Mouse (Mus musculus): ENCODE measurements around the gene Map3k12. TPM values are rescaled to one million over a fixed set of nuclear protein-coding genes. Genes with fewer than 3 reads are reported as not detected.

Map3k12 gene
- polyA plus RNA-seq, 1 experiment from 2014 or later: 27.7 TPM

DNA sequence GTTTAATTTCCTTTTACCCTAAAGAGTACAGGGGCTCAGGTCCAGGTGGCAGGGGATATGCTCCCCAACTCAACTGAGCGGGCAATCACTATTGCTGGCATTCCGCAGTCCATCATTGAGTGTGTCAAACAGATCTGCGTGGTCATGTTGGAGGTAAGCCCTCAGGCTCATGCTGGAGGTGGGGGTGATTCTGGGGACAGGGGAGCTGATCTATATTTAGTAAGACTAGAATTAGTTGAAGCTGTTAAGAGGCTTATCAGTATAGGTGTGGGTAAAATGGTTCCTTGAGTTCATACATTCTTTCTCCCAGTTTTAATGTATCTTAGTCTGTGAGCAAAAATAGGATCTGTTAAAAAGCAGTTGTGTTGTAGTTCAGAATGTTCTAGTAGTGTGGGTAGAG is 33.7 kb downstream of the Map3k12 start:
- no peaks in the 10 kb centered on the region for H3K4me1 ChIP-seq
- DNase-seq (ENCODE audit: low spot score): no peak
- no peak overlapping the region for H3K4me3 ChIP-seq
- no peaks in the 10 kb centered on the region for H3K27me3 ChIP-seq (ENCODE audit: low read depth, poor library complexity, severe bottlenecking)
- peaks cover 97% of the 10 kb centered on the region for H3K36me3 ChIP-seq
- WGBS: 95% methylated on average over 3 of the region's 3 CpGs
- no peaks in the 10 kb centered on the region for H3K9me3 ChIP-seq (replicated peaks)
- H3K27ac ChIP-seq: no peak overlapping the region

DNA sequence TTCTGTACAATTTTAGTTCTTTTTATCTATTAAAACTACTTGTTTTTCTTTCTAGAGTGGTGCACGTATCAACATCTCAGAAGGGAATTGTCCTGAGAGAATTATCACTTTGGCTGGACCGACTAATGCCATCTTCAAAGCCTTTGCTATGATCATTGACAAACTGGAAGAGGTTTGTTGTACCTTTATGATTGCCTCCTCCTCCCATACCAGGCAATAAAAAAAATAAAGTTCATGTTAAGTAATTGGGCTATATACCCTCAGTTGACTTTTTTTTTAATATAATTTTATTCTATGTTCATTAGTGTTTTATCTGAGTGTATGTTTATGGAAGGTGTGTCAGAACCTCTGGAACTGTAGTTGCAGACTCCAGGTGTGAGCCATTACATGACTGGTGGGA is 42.3 kb downstream of the Map3k12 start:
- Histone ChIP-seq H3K36me3 (peaks cover 68% of the 10 kb centered on the region), H3K27me3 (ENCODE audit: low read depth, poor library complexity, severe bottlenecking) (no peaks in the 10 kb centered on the region), H3K4me3 (no peak overlapping the region), H3K4me1 (peaks cover 13% of the 10 kb centered on the region), H3K27ac (no peak overlapping the region), H3K9me3 (replicated peaks) (no peaks in the 10 kb centered on the region)
- 95% methylated on average over 2 of the region's 2 CpGs for WGBS
- no peak for DNase-seq (ENCODE audit: low spot score)

DNA sequence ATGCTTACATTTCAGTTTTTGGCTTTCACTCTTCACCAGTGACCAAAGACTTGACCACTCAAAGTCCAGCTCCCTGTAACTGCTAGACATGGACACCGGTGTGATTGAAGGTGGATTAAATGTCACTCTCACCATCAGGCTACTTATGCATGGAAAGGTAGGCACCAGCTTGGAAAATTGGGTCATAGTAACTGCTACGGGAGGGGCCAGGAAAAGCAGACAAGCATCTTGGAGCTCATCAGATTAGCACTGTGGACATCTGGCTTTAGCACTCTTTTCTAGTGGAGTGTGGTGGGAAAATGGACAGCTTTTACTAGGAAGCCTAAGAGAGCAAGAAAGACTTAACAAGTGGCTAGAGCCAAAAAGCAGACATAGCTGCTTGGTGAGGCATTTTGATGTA is 43.6 kb downstream of the Map3k12 start:
- WGBS: 85% methylated on average over 2 of the region's 2 CpGs
- Histone ChIP-seq H3K27ac (no peak overlapping the region), H3K4me1 (peaks cover 13% of the 10 kb centered on the region), H3K36me3 (peaks cover 62% of the 10 kb centered on the region), H3K27me3 (ENCODE audit: low read depth, poor library complexity, severe bottlenecking) (no peaks in the 10 kb centered on the region), H3K9me3 (replicated peaks) (no peaks in the 10 kb centered on the region), H3K4me3 (no peak overlapping the region)
- DNase-seq (ENCODE audit: low spot score): no peak

DNA sequence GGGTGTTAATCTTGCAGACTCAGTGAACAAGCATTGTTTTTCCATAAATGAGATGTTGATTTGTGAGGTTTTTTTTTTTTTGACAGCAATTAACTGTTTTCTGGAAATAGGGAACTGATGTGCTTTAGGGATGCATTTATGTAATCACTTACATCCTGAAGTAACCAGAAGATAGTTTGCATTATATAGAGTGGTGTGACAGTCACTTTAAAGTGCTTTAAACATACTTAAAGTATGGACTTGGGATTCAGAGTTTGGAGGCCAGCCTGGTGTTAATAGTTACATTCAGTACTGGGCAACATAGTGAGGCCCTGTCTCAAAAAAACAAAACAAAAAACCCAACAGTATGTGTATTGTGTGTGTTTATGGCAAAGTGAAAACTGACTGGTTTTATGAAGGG is 45.1 kb downstream of the Map3k12 start:
- no peak for DNase-seq (ENCODE audit: low spot score)
- H3K27me3 ChIP-seq (ENCODE audit: low read depth, poor library complexity, severe bottlenecking): no peaks in the 10 kb centered on the region
- H3K36me3 ChIP-seq: peaks cover 47% of the 10 kb centered on the region
- no peaks in the 10 kb centered on the region for H3K9me3 ChIP-seq (replicated peaks)
- peak overlapping the region; percentile 95 for H3K4me3 ChIP-seq
- peaks cover 13% of the 10 kb centered on the region for H3K4me1 ChIP-seq
- H3K27ac ChIP-seq: no peak overlapping the region

DNA sequence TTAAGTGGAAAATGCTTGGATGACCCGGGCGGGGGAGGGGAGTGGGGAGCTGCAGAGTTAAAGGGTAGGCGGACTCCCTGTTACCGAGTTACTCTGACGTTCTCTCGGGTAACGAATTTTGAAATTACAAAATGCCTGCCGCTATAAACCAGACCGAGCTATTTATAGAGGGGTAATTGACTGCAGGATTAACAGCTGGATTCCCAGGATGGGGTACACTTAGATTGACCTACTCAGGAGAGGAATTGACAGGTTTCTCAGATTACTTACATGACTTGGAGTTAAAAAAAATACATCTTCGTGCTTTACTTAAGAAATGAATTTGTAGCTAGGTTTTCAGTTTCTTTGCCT is 45.6 kb downstream of the Map3k12 start:
- peak overlapping the region; percentile 95 for H3K4me3 ChIP-seq
- WGBS: under 1% methylated on average over 10 of the region's 10 CpGs
- peak overlapping the region; percentile 99 for H3K27ac ChIP-seq
- DNase-seq (ENCODE audit: low spot score): no peak
- H3K36me3 ChIP-seq: peaks cover 42% of the 10 kb centered on the region
- H3K27me3 ChIP-seq (ENCODE audit: low read depth, poor library complexity, severe bottlenecking): no peaks in the 10 kb centered on the region
- no peaks in the 10 kb centered on the region for H3K9me3 ChIP-seq (replicated peaks)
- H3K4me1 ChIP-seq: peaks cover 13% of the 10 kb centered on the region

DNA sequence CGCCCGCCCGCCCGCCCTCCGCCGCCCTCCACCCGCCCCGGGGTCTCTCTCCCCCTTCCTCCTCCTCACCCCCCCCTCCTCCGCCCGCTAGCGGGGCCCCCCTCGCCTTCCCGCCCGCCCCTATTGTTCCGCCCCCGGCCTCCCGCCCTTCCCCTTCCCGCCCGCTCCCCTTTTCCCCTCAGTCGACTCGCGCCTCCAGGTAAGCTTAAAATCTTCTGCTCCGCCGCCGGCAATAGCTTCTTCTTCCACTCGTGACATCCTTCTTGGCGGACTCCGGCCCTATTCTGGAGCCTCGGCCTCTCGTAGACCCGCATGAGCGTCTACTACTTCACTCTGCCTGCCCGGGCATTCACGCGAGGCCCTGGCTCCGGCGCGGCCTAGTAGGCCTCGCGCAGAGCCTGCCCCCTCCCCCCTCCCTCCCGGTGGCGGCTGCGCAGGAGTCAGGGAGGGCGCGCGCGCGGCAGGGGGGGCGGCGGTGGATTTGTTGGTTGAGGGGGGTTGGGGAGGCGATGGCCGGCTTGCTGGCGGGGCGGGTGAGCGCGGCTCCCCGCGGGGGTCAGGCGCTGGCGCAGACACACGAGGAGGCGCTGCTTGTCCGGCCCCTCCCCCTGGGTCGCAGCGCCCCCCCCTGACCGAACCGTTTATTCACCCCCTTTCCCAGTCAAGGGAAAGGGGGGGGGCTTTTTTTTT is 46.1 kb downstream of the Map3k12 start:
- Histone ChIP-seq H3K4me3 (peak overlapping the region; percentile 95), H3K27ac (peak overlapping the region; percentile 99), H3K4me1 (peaks cover 13% of the 10 kb centered on the region), H3K9me3 (replicated peaks) (no peaks in the 10 kb centered on the region), H3K36me3 (peaks cover 37% of the 10 kb centered on the region), H3K27me3 (ENCODE audit: low read depth, poor library complexity, severe bottlenecking) (no peaks in the 10 kb centered on the region)
- peak; percentile 88 for DNase-seq (ENCODE audit: low spot score)
- under 1% methylated on average over 45 of the region's 67 CpGs for WGBS

DNA sequence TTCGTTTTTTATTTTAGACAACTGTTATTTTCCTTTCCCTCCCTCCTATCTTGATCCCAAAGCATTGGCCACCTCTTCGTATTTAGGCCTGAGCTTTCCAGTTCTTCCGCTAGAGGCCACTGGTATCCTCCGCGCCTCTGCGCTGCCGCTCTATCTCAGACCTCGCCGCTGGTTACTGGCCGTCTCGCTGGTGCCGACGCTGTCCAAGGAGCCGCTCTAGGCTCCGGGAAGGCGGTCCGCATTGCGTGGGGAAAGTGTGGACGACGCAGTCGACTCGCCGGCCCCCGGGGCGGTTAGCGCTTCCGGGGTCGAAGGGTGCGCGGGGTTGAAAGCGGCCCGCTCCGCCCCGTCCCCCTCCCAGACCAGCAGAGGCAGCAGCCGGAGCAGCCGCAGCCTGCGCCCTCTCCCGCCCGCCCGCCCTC is 46.7 kb downstream of the Map3k12 start, which contains the start of gene Pcbp2:
Gene Pcbp2, plus strand, starts transcription at position 357 of the 422 bp plus-strand sequence.
- peak; percentile 97 for DNase-seq (ENCODE audit: low spot score)
- peaks cover 13% of the 10 kb centered on the region for H3K4me1 ChIP-seq
- WGBS: under 1% methylated on average over 36 of the region's 40 CpGs
- no peaks in the 10 kb centered on the region for H3K9me3 ChIP-seq (replicated peaks)
- no peaks in the 10 kb centered on the region for H3K27me3 ChIP-seq (ENCODE audit: low read depth, poor library complexity, severe bottlenecking)
- H3K4me3 ChIP-seq: peak within 1 kb of the TSS; percentile 95
- peaks cover 31% of the 10 kb centered on the region for H3K36me3 ChIP-seq
- H3K27ac ChIP-seq: peak within 1 kb of the TSS; percentile 99

DNA sequence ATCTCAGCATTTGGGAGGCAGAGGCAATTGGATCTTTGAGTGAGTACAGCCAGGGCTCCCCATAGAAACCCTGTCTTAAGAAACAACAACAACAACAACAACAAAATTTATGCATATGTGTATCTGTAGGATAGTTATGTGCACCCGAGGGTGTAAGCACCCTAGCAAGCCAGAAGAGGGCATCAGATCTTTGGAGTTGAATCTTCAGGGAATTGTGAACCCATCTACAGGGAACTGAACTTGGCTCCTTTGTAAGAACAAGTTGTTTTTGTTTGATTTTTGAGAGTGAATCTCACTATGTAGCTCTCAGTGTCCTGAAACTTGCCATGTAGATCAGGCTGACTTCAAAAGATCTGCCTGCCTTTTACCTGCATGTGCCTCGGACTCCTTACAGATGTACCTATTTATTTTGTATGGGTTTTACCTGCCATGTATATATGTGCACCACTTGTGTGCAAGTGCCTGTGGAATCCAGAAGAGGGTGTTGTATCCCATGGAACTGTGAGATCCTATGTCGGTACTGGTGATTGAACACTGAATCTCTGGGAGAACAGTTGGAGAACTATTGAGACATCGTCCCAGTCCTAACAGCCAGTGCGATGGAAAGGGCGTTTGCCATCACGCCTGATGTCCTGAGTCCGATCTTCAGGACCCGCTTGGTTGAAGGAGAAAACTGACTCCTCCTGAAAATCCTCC is 48.0 kb downstream of the Map3k12 start:
- no peaks in the 10 kb centered on the region for H3K27me3 ChIP-seq (ENCODE audit: low read depth, poor library complexity, severe bottlenecking)
- H3K9me3 ChIP-seq (replicated peaks): no peaks in the 10 kb centered on the region
- H3K27ac ChIP-seq: no peak overlapping the region
- no peak overlapping the region for H3K4me3 ChIP-seq
- H3K4me1 ChIP-seq: peaks cover 13% of the 10 kb centered on the region
- peaks cover 18% of the 10 kb centered on the region for H3K36me3 ChIP-seq
- no peak for DNase-seq (ENCODE audit: low spot score)
- 95% methylated on average over 9 of the region's 9 CpGs for WGBS

DNA sequence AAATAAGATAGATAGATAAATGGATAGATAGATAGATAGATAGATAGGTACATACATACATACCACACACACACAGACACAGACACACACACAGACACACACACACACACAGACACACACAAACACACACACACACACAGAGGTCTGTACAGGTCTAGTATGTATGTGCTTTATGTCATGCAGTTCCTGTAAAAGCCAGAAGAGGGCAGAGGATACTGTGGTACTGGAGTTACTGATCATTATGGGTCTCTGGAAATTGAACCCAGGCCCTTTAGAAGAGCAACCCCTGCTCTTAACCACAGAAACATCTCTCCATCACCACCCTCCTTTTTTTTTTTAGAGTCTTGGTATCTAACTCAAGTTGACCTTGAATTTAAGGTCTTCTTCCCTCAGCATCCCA is 53.2 kb downstream of the Map3k12 start:
- no peak for DNase-seq (ENCODE audit: low spot score)
- Histone ChIP-seq H3K36me3 (peaks cover 13% of the 10 kb centered on the region), H3K4me1 (peaks cover 21% of the 10 kb centered on the region), H3K27ac (no peak overlapping the region), H3K27me3 (ENCODE audit: low read depth, poor library complexity, severe bottlenecking) (no peaks in the 10 kb centered on the region), H3K4me3 (no peak overlapping the region), H3K9me3 (replicated peaks) (no peaks in the 10 kb centered on the region)

DNA sequence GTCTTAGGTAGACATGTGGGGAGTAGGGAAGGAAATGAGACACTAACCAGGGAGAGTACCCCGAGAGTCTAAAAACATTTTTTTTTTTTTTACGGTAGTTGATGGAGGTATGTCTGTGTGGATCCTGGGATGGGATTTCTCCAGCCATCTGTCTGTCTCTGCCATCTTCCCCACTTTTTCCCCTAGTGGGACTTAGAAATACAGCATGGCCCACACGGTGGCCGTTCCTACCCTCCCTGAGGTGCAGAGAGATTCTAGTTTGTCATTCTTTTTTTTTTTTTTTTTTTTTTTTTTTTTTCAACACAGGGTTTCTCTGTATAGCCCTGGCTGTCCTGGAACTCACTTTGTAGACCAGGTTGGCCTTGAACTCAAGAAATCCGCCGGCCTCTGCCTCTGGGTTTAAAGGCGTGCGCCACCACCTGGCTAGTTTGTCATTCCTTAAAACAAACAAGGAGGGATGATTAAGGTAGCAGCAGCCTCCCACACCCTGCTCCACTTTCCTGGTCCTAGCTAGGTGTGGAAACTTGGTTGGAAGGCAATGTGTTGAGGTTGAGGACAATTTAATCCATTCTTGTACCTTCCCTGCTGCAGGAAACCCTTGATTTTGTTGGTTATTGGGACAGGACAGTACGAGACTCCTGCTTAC is 55.3 kb downstream of the Map3k12 start:
- Histone ChIP-seq H3K36me3 (peaks cover 11% of the 10 kb centered on the region), H3K4me1 (peaks cover 24% of the 10 kb centered on the region), H3K27me3 (ENCODE audit: low read depth, poor library complexity, severe bottlenecking) (no peaks in the 10 kb centered on the region), H3K9me3 (replicated peaks) (no peaks in the 10 kb centered on the region), H3K27ac (no peak overlapping the region), H3K4me3 (no peak overlapping the region; the same call in 1 of the 2 replicates)
- WGBS: 79% methylated on average over 9 of the region's 9 CpGs
- no peak for DNase-seq (ENCODE audit: low spot score)

DNA sequence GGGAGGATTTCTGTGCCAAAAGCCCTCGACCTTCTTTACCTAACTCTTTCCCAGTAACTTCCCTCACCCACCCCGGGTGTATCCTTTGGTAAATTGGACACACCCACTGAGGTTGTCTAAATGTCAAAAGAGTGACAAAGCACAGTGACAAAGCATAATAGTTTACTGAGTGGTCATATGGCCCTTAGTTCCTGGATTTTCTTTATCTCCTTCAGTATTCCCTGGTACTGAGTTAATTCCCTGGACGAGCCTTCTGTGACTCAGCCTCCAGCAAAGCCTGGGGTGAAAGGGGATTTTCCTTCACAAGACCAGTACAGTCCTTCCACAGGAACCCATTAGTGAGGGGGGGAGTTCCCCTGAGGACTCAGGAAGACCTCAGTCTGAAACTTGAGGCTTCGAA is 55.9 kb downstream of the Map3k12 start:
- Histone ChIP-seq H3K9me3 (replicated peaks) (no peaks in the 10 kb centered on the region), H3K36me3 (peaks cover 11% of the 10 kb centered on the region), H3K4me3 (no peak overlapping the region; the same call in 1 of the 2 replicates), H3K4me1 (peaks cover 24% of the 10 kb centered on the region), H3K27ac (no peak overlapping the region), H3K27me3 (ENCODE audit: low read depth, poor library complexity, severe bottlenecking) (no peaks in the 10 kb centered on the region)
- 79% methylated on average over 4 of the region's 4 CpGs for WGBS
- DNase-seq (ENCODE audit: low spot score): no peak

DNA sequence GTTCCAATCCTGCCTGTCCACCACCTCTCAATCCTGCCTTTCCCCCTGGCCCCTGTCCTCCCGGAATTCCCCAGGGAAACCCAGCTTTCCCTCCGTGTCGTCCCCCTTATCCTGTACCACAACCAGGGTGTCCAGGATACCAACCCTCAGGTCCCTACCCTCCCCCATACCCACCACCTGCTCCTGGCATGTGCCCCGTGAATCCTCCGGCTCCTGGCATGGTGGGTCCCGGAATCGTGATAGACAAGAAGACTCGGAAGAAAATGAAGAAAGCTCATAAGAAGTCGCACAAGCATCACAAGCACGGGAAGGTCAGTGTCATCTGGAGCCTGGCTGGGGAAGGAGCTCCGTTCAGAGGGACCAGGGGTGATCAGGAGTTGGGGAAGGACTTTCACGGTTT is 56.5 kb downstream of the Map3k12 start:
- H3K27ac ChIP-seq: no peak overlapping the region
- H3K36me3 ChIP-seq: peaks cover 11% of the 10 kb centered on the region
- peaks cover 24% of the 10 kb centered on the region for H3K4me1 ChIP-seq
- 83% methylated on average over 12 of the region's 12 CpGs for WGBS
- H3K9me3 ChIP-seq (replicated peaks): no peaks in the 10 kb centered on the region
- H3K4me3 ChIP-seq: 0 out of 2 replicates have a peak overlapping the region, but pooled peaks have one; percentile 20
- DNase-seq (ENCODE audit: low spot score): no peak
- H3K27me3 ChIP-seq (ENCODE audit: low read depth, poor library complexity, severe bottlenecking): no peaks in the 10 kb centered on the region

DNA sequence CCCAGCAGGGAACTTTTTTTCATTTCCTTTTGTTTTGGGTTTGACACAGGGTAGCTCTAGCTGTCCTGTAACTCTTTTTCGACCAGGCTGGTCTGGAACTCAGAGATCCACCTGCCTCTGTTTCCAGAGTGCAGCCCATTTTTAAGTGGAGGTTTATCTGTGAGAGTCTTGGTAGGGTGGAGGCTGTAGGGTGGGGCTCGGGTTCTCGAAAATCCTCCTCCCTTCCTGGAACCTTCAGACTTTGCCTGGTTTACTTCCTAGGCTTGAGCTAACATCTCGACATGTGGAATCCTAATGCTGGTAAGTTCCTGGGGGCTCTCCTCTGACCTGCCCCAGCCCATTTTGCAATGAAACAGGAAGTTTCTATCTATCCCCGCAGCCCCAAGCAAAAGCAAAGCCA is 57.0 kb downstream of the Map3k12 start:
- no peak for DNase-seq (ENCODE audit: low spot score)
- Histone ChIP-seq H3K9me3 (replicated peaks) (no peaks in the 10 kb centered on the region), H3K27ac (no peak overlapping the region), H3K27me3 (ENCODE audit: low read depth, poor library complexity, severe bottlenecking) (no peaks in the 10 kb centered on the region), H3K36me3 (peaks cover 11% of the 10 kb centered on the region), H3K4me1 (peaks cover 24% of the 10 kb centered on the region), H3K4me3 (0 out of 2 replicates have a peak overlapping the region, but pooled peaks have one; percentile 56)
- 70% methylated on average over 5 of the region's 5 CpGs for WGBS

Measured in limb, embryonic 10.5 days (tissue).